Mouse (Mus musculus): Measurements from ENCODE around the gene Pdlim5. TPM values are rescaled to one million over a fixed set of nuclear protein-coding genes. Genes with fewer than 3 reads are reported as not detected.

Gene Pdlim5
- polyA plus RNA-seq, 1 experiment from 2014 or later: 18.1 TPM

DNA sequence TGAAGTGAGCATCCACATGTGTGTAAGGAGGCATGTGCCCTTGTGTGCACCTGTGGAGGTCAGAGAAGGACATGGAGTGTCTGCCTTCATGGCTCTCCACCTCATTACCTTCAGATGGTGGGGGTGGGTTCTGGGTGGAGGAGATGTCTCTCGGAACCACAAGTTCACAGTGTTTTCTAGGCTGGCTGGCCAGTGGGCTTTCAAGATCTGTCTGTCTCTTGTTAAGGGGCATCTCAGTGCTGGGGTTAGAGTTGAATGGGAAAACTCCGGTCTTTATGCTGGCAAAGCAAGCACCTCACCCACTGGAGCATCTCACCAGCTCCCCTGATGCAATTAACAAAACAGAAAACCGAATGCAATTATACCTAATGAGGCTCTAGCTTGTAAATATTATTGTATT is 36.0 kb upstream of the Pdlim5 start:
- Histone ChIP-seq H3K9ac (no peak overlapping the region), H3K4me1 (no peaks in the 10 kb centered on the region), H3K27me3 (replicated peaks) (no peaks in the 10 kb centered on the region), H3K4me3 (no peak overlapping the region), H3K36me3 (no peaks in the 10 kb centered on the region), H3K27ac (no peak overlapping the region), H3K4me2 (replicated peaks) (no peak overlapping the region), H3K9me3 (no peaks in the 10 kb centered on the region)
- WGBS: 78% methylated on average over 3 of the region's 3 CpGs
- ATAC-seq (ENCODE audit: low FRiP score, low read depth): no peak

- H3K9me3 ChIP-seq: no peaks in the 10 kb centered on the region
- H3K4me3 ChIP-seq: no peak overlapping the region
- H3K27me3 ChIP-seq (replicated peaks): no peaks in the 10 kb centered on the region
- H3K4me1 ChIP-seq: no peaks in the 10 kb centered on the region
- WGBS: 86% methylated on average over 4 of the region's 4 CpGs
- no peak for ATAC-seq (ENCODE audit: low FRiP score, low read depth)
- H3K9ac ChIP-seq: no peak overlapping the region
- no peak overlapping the region for H3K4me2 ChIP-seq (replicated peaks)
- H3K27ac ChIP-seq: no peak overlapping the region
- no peaks in the 10 kb centered on the region for H3K36me3 ChIP-seq
These were observed 34.6 kb upstream of the Pdlim5 start for GRCm38 (mm10) chr3:142430048-142430447.

- Histone ChIP-seq H3K9ac (no peak overlapping the region), H3K4me3 (no peak overlapping the region), H3K4me1 (no peaks in the 10 kb centered on the region), H3K9me3 (no peaks in the 10 kb centered on the region), H3K27me3 (replicated peaks) (no peaks in the 10 kb centered on the region), H3K36me3 (no peaks in the 10 kb centered on the region), H3K27ac (no peak overlapping the region), H3K4me2 (replicated peaks) (no peak overlapping the region)
- no peak for ATAC-seq (ENCODE audit: low FRiP score, low read depth)
- 64% methylated on average over 3 of the region's 3 CpGs for WGBS
These were observed 31.3 kb upstream of the Pdlim5 start for GRCm38 (mm10) chr3:142426806-142427205.

GRCm38 (mm10) chr3:142424134-142424533 is 28.6 kb upstream of the Pdlim5 start:
- no peaks in the 10 kb centered on the region for H3K36me3 ChIP-seq
- no peak overlapping the region for H3K4me2 ChIP-seq (replicated peaks)
- H3K27me3 ChIP-seq (replicated peaks): no peaks in the 10 kb centered on the region
- WGBS: 86% methylated on average over 1 of the region's 1 CpGs
- no peak overlapping the region for H3K9ac ChIP-seq
- no peak overlapping the region for H3K4me3 ChIP-seq
- H3K27ac ChIP-seq: no peak overlapping the region
- no peaks in the 10 kb centered on the region for H3K9me3 ChIP-seq
- no peak for ATAC-seq (ENCODE audit: low FRiP score, low read depth)
- H3K4me1 ChIP-seq: no peaks in the 10 kb centered on the region

- Histone ChIP-seq H3K4me2 (replicated peaks) (no peak overlapping the region), H3K27ac (no peak overlapping the region), H3K9ac (no peak overlapping the region), H3K4me3 (no peak overlapping the region), H3K4me1 (no peaks in the 10 kb centered on the region), H3K27me3 (replicated peaks) (no peaks in the 10 kb centered on the region), H3K36me3 (no peaks in the 10 kb centered on the region), H3K9me3 (no peaks in the 10 kb centered on the region)
- ATAC-seq (ENCODE audit: low FRiP score, low read depth): no peak
- WGBS: 74% methylated on average over 4 of the region's 4 CpGs
These were observed 28.0 kb upstream of the Pdlim5 start for GRCm38 (mm10) chr3:142423501-142423917.

DNA sequence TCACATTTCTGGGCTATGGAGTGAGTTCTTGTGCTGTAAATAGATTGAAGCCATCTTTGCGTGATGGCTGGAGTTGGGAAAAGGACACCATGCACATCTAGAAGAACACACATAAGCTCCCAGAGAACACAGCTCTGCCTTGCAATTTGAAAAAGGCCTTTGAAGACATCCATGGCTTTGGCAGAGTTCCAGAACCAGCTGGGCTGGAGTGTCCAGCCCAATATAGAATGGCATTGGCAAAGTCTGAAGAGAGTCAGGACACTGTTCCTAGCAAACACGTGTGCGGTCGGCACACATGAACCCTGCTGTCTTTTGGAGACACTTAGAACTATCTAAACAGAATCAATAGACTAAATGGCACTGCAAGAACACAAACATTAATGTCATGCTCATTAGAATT is 26.7 kb upstream of the Pdlim5 start:
- WGBS: 86% methylated on average over 4 of the region's 4 CpGs
- H3K4me2 ChIP-seq (replicated peaks): no peak overlapping the region
- H3K9me3 ChIP-seq: no peaks in the 10 kb centered on the region
- H3K27me3 ChIP-seq (replicated peaks): no peaks in the 10 kb centered on the region
- H3K4me3 ChIP-seq: no peak overlapping the region
- no peak overlapping the region for H3K27ac ChIP-seq
- ATAC-seq (ENCODE audit: low FRiP score, low read depth): no peak
- H3K36me3 ChIP-seq: no peaks in the 10 kb centered on the region
- no peaks in the 10 kb centered on the region for H3K4me1 ChIP-seq
- H3K9ac ChIP-seq: no peak overlapping the region

- no peak overlapping the region for H3K27ac ChIP-seq
- no peaks in the 10 kb centered on the region for H3K4me1 ChIP-seq
- H3K4me2 ChIP-seq (replicated peaks): no peak overlapping the region
- H3K36me3 ChIP-seq: no peaks in the 10 kb centered on the region
- no peaks in the 10 kb centered on the region for H3K27me3 ChIP-seq (replicated peaks)
- no peak for ATAC-seq (ENCODE audit: low FRiP score, low read depth)
- no peak overlapping the region for H3K9ac ChIP-seq
- WGBS: 84% methylated on average over 3 of the region's 3 CpGs
- no peaks in the 10 kb centered on the region for H3K9me3 ChIP-seq
- no peak overlapping the region for H3K4me3 ChIP-seq
These were observed 26.0 kb upstream of the Pdlim5 start for GRCm38 (mm10) chr3:142421470-142421869.

GRCm38 (mm10) chr3:142417996-142418395 is 22.5 kb upstream of the Pdlim5 start:
- H3K4me3 ChIP-seq: no peak overlapping the region
- ATAC-seq (ENCODE audit: low FRiP score, low read depth): no peak
- WGBS: 68% methylated on average over 3 of the region's 3 CpGs
- H3K27me3 ChIP-seq (replicated peaks): no peaks in the 10 kb centered on the region
- H3K4me2 ChIP-seq (replicated peaks): no peak overlapping the region
- H3K36me3 ChIP-seq: no peaks in the 10 kb centered on the region
- H3K9ac ChIP-seq: no peak overlapping the region
- no peaks in the 10 kb centered on the region for H3K9me3 ChIP-seq
- H3K27ac ChIP-seq: no peak overlapping the region
- H3K4me1 ChIP-seq: no peaks in the 10 kb centered on the region

GRCm38 (mm10) chr3:142413345-142413885 is 17.9 kb upstream of the Pdlim5 start:
- Histone ChIP-seq H3K36me3 (no peaks in the 10 kb centered on the region), H3K27me3 (replicated peaks) (no peaks in the 10 kb centered on the region), H3K4me2 (replicated peaks) (no peak overlapping the region), H3K9me3 (no peaks in the 10 kb centered on the region), H3K9ac (no peak overlapping the region), H3K4me1 (no peaks in the 10 kb centered on the region), H3K27ac (no peak overlapping the region), H3K4me3 (no peak overlapping the region)
- ATAC-seq (ENCODE audit: low FRiP score, low read depth): no peak
- WGBS: 91% methylated on average over 4 of the region's 4 CpGs

DNA sequence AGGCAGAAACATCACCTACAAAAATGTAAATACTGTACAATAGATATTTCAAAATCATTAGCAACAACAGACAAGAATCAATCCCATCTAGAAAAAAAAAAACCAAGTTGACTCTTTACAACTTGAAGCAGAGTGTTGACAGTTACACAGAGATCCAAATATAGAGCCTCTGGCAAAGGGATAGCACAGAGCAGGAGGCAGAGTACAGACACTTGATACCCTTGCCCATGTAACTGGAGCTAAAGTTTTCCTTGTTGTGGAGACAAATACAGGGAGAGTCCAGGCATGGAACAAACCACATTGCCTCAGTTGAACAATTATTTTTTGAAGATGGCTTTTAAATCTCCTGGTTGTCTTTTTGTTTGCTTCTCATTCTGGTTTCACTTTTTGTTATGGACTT is 15.4 kb upstream of the Pdlim5 start:
- no peaks in the 10 kb centered on the region for H3K9me3 ChIP-seq
- no peaks in the 10 kb centered on the region for H3K36me3 ChIP-seq
- H3K9ac ChIP-seq: no peak overlapping the region
- H3K4me3 ChIP-seq: no peak overlapping the region
- H3K4me1 ChIP-seq: no peaks in the 10 kb centered on the region
- H3K27ac ChIP-seq: no peak overlapping the region
- no peak overlapping the region for H3K4me2 ChIP-seq (replicated peaks)
- no peak for ATAC-seq (ENCODE audit: low FRiP score, low read depth)
- H3K27me3 ChIP-seq (replicated peaks): no peaks in the 10 kb centered on the region

DNA sequence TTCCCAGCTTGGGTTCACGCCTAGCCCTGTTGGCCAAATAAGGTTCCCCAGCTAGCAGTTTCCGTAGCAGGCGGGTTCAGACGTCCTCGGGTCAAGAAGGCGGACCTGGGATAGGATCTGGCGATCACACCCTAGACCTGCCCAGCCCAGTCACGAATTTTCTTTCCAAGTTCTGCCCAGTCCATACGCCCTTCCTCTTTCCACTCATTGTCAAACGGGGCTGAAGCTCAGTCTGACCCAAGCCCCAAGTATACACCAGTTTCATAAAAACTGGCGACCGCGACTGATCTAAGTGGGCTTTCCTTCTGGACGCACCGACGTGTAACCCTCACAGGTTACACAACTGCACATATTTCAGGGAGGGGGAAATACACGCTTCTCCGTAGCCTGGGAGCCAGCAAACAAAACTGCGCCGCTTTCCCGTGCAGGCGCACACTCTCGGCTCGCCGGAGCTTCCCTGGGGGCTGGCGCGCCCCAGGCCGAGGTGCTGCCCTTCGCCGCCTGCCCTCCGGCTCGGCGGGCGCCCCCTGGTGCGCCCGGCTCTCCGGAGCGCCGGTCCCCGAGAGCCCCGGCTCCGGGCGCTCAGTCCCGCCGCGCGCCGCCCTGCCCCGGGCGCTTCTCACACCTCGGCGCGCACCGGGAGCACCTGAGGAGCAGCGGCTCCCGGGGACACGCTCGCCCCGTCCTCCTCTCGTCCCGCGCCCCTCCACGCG is 544 bp downstream of the Pdlim5 start:
- WGBS: under 1% methylated on average over 64 of the region's 64 CpGs
- peak; percentile 79 for ATAC-seq (ENCODE audit: low FRiP score, low read depth)
- H3K27ac ChIP-seq: no peak overlapping the region

DNA sequence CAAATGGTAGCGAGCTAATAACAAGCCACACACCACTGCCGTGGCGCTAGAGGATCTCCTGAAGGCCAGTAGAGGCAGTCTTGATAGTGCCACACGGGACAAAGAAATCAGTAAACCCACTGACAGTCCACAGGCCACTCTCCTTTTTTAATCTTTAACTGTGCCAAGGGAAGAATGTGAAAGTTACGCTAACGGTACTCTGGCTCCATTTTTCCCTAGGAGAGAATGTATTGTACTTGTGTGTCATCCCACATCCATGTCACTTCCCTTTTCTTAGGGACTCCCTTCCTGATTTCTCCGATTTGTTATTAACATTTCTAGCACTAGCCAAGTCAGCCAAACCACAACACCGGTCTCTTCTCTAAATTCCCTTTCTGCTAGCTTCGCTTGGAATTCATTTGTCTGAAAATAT is 1.5 kb downstream of the Pdlim5 start:
- H3K27ac ChIP-seq: no peak overlapping the region
- WGBS: 49% methylated on average over 9 of the region's 9 CpGs
- no peaks in the 10 kb centered on the region for H3K9me3 ChIP-seq
- H3K4me2 ChIP-seq (replicated peaks): peak overlapping the region; percentile 73
- no peaks in the 10 kb centered on the region for H3K36me3 ChIP-seq
- 0 out of 2 replicates have a peak overlapping the region, but pooled peaks have one; percentile 73 for H3K9ac ChIP-seq
- H3K27me3 ChIP-seq (replicated peaks): no peaks in the 10 kb centered on the region; the same call in 1 of the 2 replicates
- no peak overlapping the region for H3K4me3 ChIP-seq
- peaks cover 9% of the 10 kb centered on the region for H3K4me1 ChIP-seq
- no peak for ATAC-seq (ENCODE audit: low FRiP score, low read depth)

More for the DNA sequence above, 544 bp downstream of the Pdlim5 start:
- H3K4me3 ChIP-seq: peak overlapping the region; percentile 80
- H3K9me3 ChIP-seq: no peaks in the 10 kb centered on the region
- peak overlapping the region; percentile 73 for H3K4me2 ChIP-seq (replicated peaks)
- H3K9ac ChIP-seq: peak overlapping the region; percentile 73
- peaks cover 9% of the 10 kb centered on the region for H3K4me1 ChIP-seq
- no peaks in the 10 kb centered on the region for H3K36me3 ChIP-seq
- no peaks in the 10 kb centered on the region; the same call in 1 of the 2 replicates for H3K27me3 ChIP-seq (replicated peaks)

DNA sequence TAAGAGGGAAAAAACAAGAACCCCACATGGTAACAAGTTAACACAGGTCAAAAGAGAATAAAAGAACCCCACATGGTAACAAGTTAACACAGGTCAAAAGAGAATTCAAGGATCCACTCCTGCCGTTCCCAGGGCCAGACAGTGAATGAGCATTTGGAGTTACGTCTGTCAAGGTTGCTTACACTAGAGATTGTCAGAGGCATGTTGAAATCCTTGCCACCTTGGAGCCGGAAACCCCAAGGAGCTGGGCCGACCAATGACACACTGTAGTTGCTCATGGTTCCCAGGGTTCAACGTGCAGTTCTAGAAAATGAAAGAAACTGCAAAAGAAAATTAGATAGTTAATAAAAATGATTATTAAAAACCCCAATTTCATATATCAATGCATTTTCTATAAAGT is 4.0 kb downstream of the Pdlim5 start:
- Histone ChIP-seq H3K36me3 (no peaks in the 10 kb centered on the region), H3K4me1 (peaks cover 9% of the 10 kb centered on the region), H3K9me3 (no peaks in the 10 kb centered on the region), H3K9ac (no peak overlapping the region), H3K4me2 (replicated peaks) (no peak overlapping the region), H3K4me3 (no peak overlapping the region), H3K27me3 (replicated peaks) (no peaks in the 10 kb centered on the region; the same call in 1 of the 2 replicates), H3K27ac (no peak overlapping the region)
- 76% methylated on average over 5 of the region's 5 CpGs for WGBS
- ATAC-seq (ENCODE audit: low FRiP score, low read depth): no peak
